Mouse (Mus musculus): ENCODE results near the gene Smg5. TPM values are rescaled to one million over a fixed set of nuclear protein-coding genes. Genes with fewer than 3 reads are reported as not detected.
"Not testable (repeated sequence)": the region's sequence is repeated elsewhere in the genome, so short reads cannot be mapped to it uniquely, and the experiment has no call there.

Smg5 gene
- total RNA-seq, 2 experiments from 2014 or later = 68.3 to 82.9 TPM

DNA sequence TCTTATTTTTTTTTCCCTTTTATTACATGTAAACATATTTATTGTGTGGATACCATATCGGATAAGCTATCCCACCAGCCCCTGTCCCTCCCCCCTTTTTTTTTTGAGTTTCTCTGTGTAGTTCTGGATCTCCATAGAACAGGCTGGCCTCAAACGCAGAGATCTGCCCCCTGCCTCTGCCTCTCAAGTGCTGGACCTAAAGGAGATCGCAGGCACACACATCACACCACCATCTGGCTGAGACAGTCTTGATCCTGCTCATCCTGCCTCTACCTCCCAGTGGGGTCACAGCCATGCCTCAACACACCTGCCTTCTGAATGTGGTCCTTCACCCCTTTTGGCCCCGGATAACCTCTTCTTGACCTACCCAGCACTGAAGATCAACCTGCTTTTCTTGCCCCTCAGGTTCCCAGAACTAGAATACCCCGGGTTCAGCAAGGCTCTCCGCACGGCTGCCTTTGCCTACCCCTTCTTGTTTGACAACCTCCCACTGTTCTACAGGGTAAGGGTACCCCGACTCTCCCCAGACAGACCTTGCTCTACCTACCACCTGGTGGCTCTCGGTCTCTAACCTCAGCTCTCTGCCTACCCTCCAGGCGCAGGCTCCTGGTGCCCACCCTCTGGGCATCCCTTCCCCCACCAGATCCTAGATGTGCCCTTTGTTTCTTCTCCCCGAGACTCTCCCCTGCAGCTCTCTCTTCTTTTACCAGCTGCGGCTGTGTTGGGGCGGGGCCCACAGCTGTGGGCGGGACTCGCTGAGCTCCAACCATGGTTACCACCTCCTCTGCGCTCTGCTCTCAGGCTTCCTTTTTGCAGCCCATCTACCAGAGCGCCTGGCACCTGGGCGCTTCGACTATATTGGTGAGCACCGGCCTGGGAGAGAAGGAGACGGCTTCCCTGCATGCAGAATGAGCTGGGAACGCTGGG, 45.6 kb downstream of the Smg5 start:
- intact Hi-C loops (cut with DNase I); DNase-seq (ENCODE audit: low spot score in 2 of 2): not testable (repeated sequence)

DNA sequence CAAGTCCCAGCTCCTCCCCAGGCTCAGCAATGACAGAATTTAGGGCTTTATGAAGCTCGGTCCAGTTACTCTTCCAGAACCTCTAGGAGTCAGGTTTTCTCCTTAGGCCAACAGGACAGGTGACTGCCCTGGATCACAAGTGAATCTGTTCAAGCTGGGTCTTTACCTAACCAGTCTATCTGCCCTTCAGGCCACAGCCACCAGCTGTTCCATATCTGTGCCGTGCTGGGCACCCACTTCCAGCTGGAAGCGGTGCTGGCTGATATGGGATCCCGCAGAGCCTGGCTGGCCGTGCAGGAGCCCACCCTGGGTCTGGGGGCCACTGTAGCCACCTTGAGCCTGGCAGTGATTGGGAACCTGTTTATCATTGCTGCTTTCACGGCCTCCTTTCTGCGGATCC, 46.3 kb downstream of the Smg5 start:
- intact Hi-C loops (cut with DNase I); DNase-seq (ENCODE audit: low spot score in 2 of 2): not testable (repeated sequence)

DNA sequence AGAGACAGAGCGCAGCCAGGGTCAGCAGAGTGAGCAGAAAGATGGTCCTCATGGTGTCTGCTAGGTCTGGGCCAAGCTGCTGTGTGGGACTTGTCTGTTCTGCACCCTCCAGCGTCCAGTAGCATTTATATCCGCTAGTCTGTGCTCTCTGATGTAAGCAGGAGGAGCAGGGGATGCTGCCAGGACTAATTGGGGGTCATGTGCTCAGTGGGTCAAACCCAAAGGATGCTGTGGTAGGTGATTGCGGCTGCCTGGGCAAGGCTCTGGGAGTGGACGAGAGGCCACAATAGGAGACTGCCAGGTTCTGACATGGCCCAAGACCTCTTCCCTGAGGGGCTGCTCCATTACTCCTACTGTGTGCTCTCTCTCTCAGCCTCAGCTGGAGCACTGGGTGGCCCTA, 48.3 kb downstream of the Smg5 start, which contains the start of gene Bglap:
Gene Bglap (minus strand): TSS at position 101 of the 400 bp plus-strand sequence.
- intact Hi-C loops (cut with DNase I) = no loop called here
- DNase-seq (ENCODE audit: low spot score in 2 of 2) = no peak

DNA sequence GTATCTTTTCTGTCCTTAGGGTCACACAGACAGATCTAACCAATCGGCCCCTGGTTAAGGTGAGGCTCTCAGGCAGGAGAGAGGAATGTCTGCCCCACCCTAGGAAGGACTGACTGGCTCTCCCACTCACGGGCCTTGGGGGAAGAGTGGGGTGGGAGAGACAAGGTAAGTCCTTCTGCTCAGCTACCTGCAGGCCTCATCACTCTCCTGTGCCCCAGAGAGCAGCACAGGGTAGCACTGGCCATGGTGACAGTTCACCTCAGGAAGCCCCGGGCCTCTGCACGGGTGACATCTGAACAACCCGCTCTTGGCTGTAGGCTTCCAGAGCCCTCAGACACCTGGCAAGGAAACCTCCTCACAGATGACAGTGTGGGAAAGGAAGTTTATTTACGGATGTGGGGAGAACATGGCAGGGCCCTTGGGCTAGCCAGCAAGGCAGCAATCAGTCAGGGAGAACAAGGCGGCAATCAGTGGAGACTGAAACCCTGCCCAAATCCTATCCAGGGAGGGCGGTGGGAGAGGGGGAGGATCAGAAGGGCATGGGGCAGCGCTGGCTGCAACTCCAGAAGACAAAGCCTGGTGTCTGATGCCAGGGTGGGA, 57.8 kb downstream of the Smg5 start:
- intact Hi-C loops (cut with DNase I) = no loop called here
- DNase-seq (ENCODE audit: low spot score in 2 of 2) = no peak

DNA sequence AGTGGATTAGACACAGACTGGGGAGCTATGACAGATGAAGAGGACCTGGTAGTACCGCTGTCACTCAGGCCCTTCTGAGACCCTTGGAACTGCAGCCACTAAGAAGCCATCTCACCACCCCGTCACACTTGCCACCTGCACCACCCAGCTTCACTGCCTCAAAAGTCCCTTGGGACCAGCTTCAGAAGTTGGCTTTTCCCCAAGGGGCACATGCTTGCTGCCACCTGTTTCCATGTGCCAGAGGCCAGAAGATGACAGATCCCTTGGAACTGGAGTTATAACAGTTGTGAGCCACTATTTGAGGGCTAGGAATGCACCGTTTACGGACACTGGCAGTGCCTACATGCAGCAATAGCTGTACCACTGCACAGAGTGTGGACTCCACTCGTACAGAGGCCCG, 59.2 kb downstream of the Smg5 start:
- DNase-seq (ENCODE audit: low spot score in 2 of 2) = no peak
- intact Hi-C loops (cut with DNase I) = no loop called here

DNA sequence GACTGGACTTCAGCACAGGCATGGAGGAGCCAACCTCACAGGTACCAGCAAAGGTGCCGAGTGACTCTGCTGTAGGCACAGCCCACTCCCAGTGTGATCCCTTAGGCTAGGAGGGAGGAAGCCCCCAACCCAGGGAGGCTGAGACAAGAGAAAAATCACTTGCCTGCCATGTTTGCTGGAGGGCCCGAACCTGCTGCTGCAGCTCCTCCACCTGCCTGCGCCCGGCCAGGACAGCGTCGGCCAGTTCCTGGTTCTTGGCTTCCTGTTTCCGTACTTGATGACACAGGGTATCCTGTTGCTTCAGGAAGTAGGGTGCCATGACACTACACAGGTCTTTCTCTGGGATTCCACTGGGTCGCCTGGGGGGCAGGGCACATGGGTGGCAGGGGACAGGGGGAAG, 59.7 kb downstream of the Smg5 start:
- DNase-seq (ENCODE audit: low spot score in 2 of 2) = no peak
- intact Hi-C loops (cut with DNase I) = no loop called here

DNA sequence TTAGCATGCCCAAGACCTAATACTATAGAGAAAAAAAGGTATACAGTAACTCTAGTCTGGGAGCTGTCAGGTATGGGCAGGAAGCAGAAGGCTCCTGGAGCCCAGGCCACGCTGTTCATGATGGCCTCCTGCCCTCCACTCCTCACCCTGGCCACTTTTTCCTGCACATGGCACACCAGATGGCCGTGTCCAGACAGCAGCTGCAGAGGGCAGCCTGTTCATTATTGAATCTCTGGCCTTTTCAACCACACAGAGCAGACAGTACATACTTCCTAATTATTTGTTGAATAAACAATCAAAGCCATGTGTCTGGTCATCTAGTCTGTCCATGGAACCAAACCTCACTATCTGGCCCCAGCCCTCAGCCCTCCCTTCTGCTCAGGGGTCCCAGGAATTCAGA, 62.6 kb downstream of the Smg5 start:
- intact Hi-C loops (cut with DNase I) = no loop called here
- DNase-seq (ENCODE audit: low spot score in 2 of 2) = no peak

DNA sequence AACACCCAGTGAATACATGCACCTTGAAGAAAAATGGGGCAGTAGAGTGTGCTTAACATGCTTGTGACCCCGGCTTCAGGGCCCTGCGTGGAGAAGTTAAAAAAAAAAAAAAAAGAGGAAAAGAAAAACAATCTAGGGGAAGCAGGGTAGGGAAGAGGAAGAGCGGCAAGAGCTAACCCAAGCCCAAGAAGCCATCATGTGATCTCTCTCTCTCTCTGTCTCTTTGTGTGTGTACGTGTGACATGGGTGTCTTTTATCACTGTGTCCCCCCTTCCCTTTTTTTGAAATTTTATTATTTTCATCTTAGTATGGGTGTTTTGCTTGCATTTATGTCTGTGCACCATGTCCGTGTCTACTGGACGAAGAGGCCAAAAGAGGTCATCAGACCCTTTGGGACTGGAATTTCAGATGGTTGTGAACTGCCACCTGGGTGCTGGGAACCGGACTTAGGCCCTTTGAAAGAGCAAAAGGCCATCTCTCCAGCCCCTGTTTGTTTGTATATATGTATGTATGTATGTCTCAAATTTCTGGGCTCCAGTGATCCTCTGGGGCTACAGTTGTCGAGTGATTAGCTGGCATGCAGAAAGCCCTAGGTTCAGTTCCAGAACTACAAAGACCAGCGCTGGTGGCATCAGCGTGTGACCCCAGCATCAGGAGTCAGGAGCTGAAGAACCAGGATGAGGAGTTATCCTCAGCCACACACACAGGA, 67.6 kb downstream of the Smg5 start:
- intact Hi-C loops (cut with DNase I) = no loop called here
- no peak for DNase-seq (ENCODE audit: low spot score in 2 of 2)

DNA sequence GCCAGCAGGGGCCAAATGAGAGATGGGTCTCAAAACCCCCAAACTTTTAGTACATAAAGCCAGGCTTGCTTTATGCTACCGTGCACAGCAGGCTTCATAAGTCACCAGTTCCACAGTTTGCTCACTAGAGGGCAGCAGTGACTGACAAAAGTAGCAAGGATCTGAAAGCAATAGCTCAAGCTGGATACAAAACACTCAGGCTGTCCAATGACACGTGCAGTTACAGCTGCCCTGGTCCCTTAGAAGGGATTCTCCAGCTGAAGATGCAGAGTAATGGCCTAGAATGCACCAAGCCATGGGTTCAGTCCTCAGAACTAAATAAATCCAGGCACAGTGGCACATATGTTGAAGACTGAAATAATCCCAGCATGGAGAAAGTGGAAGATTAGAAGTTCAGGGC, 71.0 kb downstream of the Smg5 start:
- DNase-seq (ENCODE audit: low spot score in 2 of 2) = peak; percentile 52 to 61
- intact Hi-C loops (cut with DNase I) = loop anchor here (2.0 kb wide), 2 partner anchors 60 to 70 kb away; no protein-coding TSS in a partner anchor

DNA sequence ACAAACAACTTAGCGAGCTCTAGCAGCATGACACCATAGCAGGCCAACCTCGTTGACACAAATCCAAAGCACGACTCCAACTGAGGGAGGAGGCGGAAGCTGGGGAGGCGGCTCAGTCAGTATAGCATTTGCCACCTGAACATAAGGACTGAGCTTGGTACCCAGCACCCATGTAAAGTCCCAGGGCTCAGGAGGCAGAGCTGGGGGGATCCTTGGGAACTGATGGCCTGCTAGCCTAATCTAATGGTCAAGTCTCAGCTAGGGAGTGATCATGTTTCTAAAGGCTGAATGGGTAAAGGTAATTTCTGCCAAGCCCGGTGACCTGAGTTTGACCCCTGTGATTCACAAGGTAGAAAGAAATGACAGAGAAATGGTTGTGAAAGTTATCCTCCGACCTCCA, 71.5 kb downstream of the Smg5 start:
- DNase-seq (ENCODE audit: low spot score in 2 of 2) = no peak
- intact Hi-C loops (cut with DNase I) = loop anchor here (2.0 kb wide), 2 partner anchors 59 to 69 kb away; no protein-coding TSS in a partner anchor

DNA sequence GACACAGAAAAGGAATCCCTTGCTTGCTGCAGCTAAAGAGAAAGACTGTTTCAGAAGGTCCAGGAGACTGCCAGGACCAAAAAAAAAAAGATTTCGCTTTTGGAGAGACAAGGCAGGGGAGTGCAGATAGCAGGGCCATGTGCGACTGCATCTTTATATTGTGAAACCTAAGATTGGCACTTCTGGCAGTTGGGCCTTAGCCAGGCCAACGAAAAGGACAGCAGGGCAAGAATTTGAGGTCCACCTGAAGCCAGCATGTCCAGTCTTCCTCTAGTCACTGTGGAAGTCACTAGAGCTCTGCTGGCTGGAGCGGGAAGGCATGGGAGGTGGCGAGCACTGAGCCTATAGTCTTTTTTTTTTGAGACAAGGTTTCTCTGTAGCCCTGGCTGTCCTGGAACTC, 72.9 kb downstream of the Smg5 start:
- intact Hi-C loops (cut with DNase I) = loop anchor here (1.0 kb wide), 1 partner anchor 27 kb away; no protein-coding TSS in a partner anchor
- no peak for DNase-seq (ENCODE audit: low spot score in 2 of 2)

DNA sequence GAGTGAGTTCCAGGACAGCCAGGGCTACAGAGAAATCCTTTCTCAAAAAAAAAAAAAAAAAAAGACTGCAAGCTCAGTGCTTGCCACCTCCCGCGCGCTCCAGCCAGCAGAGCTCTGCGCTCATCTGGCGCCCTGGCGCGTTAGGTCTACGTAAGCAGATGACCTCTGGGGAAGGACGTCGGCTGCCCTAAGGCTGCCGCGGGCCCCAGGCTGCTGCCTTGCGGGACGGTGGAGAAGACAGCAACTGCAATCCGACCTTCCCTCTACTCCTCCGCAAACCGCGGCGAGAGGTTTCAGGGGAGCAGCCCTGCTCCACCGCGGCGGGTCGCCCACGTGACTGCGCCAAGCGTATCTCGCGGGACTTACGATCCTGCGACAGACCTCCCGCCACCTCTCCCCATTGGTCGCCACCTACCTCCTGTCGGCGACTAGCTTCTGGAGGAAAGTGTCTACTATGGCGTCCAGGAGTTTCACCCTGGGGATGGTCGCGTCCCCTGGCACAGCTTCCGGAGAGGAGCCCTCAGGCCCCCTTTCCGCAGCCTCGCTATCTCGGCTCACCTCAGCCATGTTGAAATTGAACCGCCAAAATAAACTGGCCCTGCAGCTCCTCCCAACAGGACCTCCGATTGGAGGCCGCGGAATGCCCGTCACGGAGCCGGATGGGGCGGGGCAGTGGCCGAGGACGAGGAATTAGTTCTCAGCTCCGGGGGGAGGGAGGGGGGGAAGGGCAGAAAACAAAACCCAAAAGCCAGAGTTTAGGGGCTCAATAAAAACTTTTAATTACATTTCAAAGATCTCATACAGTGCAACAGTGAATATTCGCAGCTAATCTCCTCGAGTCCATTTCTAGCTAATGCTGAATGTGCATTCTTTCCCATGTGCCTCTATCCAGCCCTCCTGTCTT, 73.9 kb downstream of the Smg5 start, which contains the start of gene Pmf1:
Gene Pmf1 (minus strand): TSS at position 591 of the 904 bp plus-strand sequence.
- intact Hi-C loops (cut with DNase I) = loop anchor here (1.0 to 5.0 kb wide), 3 partner anchors 15 to 122 kb away; partner anchors contain the start of genes Mex3a and Slc25a44
- peak; percentile 92 to 94 for DNase-seq (ENCODE audit: low spot score in 2 of 2)

DNA sequence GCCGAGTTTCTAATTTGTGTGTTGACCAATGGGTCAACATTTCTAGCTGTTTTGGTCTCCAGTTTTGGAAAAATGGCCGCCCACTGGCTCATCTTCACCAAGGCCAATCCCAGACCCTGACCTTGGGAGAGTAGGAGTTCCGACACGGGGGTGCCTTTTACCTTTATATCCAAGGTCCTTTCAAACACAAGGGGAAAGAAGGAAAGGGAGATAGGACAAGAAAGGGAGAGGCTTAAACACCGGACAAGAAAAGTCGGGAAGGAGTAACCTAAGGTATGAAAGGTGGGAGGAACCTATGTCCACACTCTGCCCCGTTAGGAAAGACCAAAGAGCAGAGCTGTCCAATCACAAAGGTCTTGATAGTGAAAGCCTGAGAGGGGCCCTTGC, 74.6 kb downstream of the Smg5 start:
- intact Hi-C loops (cut with DNase I) = loop anchor here (2.0 to 5.0 kb wide), 2 partner anchors 14 to 122 kb away; partner anchors contain the start of genes Mex3a and Slc25a44
- DNase-seq (ENCODE audit: low spot score in 2 of 2) = no peak

DNA sequence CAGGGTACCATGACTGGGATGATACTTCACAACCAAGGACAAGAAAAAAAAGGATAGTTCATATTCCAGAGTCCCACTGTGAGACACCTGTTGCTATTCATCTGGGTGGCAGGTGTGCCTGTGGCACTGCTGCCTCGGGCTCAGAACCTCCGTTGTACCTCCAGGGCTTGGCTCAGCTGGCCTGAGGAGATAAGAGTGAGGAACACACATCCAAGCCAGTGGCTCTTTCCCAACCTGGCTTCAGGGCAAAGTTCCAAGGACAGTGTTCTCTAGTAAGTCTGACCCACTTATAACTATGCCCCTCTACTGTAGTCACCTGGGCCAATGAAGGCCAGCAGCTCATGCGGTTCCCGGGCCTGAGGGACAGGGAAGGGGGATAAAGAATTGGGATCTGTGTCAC, 75.6 kb downstream of the Smg5 start:
- intact Hi-C loops (cut with DNase I) = loop anchor here (2.0 to 5.0 kb wide), 2 partner anchors 13 to 121 kb away; partner anchors contain the start of genes Mex3a and Slc25a44
- no peak for DNase-seq (ENCODE audit: low spot score in 2 of 2)

Other genes with a start within 250 kb of the Smg5 start
- gene Mef2d, start 193.9 kb upstream of the Smg5 start, total RNA-seq (2021) = 100 to 1,000 TPM; 203 to 231 TPM
- gene Rhbg, start 81.6 kb upstream of the Smg5 start, total RNA-seq (2021) = not detected
- gene Gm38392, start 49.0 kb upstream of the Smg5 start, total RNA-seq (2021) = under 1 TPM; 0.45 to 0.52 TPM
- 1 to 10 TPM; 2.3 to 6.0 TPM for gene Tsacc, start 39.3 kb upstream of the Smg5 start, total RNA-seq (2021)
- 100 to 1,000 TPM; 170 TPM for gene Cct3, start 39.1 kb upstream of the Smg5 start, total RNA-seq (2021)
- gene Glmp, start 11.2 kb upstream of the Smg5 start, total RNA-seq (2021) = 100 to 1,000 TPM in 1 of 2 experiments, 10 to 100 TPM in 1; 90.8 to 101 TPM
- 1 to 10 TPM in 1 of 2 experiments, under 1 TPM in 1; 0.41 to 1.8 TPM for gene Tmem79, start 112 bp upstream of the Smg5 start, total RNA-seq (2021)
- 1 to 10 TPM; 6.9 to 8.4 TPM for gene Paqr6, start 28.3 kb downstream of the Smg5 start, total RNA-seq (2021)
- 1 to 10 TPM in 1 of 2 experiments, not detected in 1; 1.8 TPM for gene Bglap3, start 36.5 kb downstream of the Smg5 start, total RNA-seq (2021)
- 1 to 10 TPM; 2.6 to 2.7 TPM for gene Bglap2, start 42.4 kb downstream of the Smg5 start, total RNA-seq (2021)
- 1 to 10 TPM in 1 of 2 experiments, not detected in 1; 1.8 TPM for gene Bglap, start 48.2 kb downstream of the Smg5 start, total RNA-seq (2021)
- 1 to 10 TPM; 6.0 to 7.3 TPM for gene Pmf1, start 74.1 kb downstream of the Smg5 start, total RNA-seq (2021)
- gene Slc25a44, start 88.9 kb downstream of the Smg5 start, total RNA-seq (2021) = 10 to 100 TPM; 77.1 to 84.0 TPM
- gene Sema4a, start 124.9 kb downstream of the Smg5 start, total RNA-seq (2021) = 10 to 100 TPM; 52.2 to 66.7 TPM
- gene Lmna, start 173.7 kb downstream of the Smg5 start, total RNA-seq (2021) = 10 to 100 TPM; 47.1 to 57.3 TPM
- 1 to 10 TPM; 2.6 to 2.9 TPM for gene Mex3a, start 196.1 kb downstream of the Smg5 start, total RNA-seq (2021)
- gene Rab25, start 212.0 kb downstream of the Smg5 start, total RNA-seq (2021) = not detected
- 100 to 1,000 TPM; 103 to 106 TPM for gene Lamtor2, start 216.8 kb downstream of the Smg5 start, total RNA-seq (2021)
- 100 to 1,000 TPM; 129 to 137 TPM for gene Ubqln4, start 217.5 kb downstream of the Smg5 start, total RNA-seq (2021)
- gene Ssr2, start 239.6 kb downstream of the Smg5 start, total RNA-seq (2021) = 10 to 100 TPM; 90.4 to 94.5 TPM

Data from left cerebral cortex, postnatal 36 days (tissue).